Mouse (Mus musculus) MEL (cell line): ENCODE data around the gene Cnbd2. TPM values are rescaled to one million over a fixed set of nuclear protein-coding genes. Genes with fewer than 3 reads are reported as not detected.

Experiments used
- DNase-seq: peaks from one replicate; pipeline ENCODE4 v3.0.0; 2011; ENCODE audit warnings: low read depth, low spot score
- H3K27ac ChIP-seq: 2 replicates; pipeline ENCODE4 v1.5.1; 2012; ENCODE audit warnings: low read depth, mild to moderate bottlenecking, control low read depth, low read length, moderate library complexity; ENCODE audit not compliant: control insufficient read depth
- H3K27me3 ChIP-seq, 2 experiments: fragments of 150-350 bp in 1 of 2; sonication (generic) in 1 of 2; 2 replicates each; pipeline ENCODE4 v1.6.1; 2012; ENCODE audit warnings: low read length in 2 of 2, mild to moderate bottlenecking in 2 of 2, improper control_type of control experiment in 1 of 2, moderate library complexity in 1 of 2; ENCODE audit not compliant: insufficient read depth in 2 of 2, control insufficient read depth in 1 of 2
- H3K36me3 ChIP-seq, 2 experiments: 2 replicates each; pipeline ENCODE4 v1.6.1; 2012 to 2014; ENCODE audit warnings: low read length in 2 of 2, improper control_type of control experiment in 1 of 2, inconsistent platforms in 1 of 2, mild to moderate bottlenecking in 1 of 2; ENCODE audit not compliant: insufficient read depth in 2 of 2, control insufficient read depth in 1 of 2
- H3K4me1 ChIP-seq, 2 experiments: fragments of 150-350 bp in 1 of 2; sonication (generic) in 1 of 2; 2 replicates each; pipeline ENCODE4 v1.6.1; 2012; ENCODE audit warnings: low read length in 2 of 2, improper control_type of control experiment in 1 of 2, mild to moderate bottlenecking in 1 of 2; ENCODE audit not compliant: insufficient read depth in 2 of 2, control insufficient read depth in 1 of 2
- H3K4me3 ChIP-seq, 2 experiments: fragments of 150-350 bp in 1 of 2; sonication (generic) in 1 of 2; 2 replicates each; pipeline ENCODE4 v1.5.1; 2012; ENCODE audit warnings: low read depth in 2 of 2, low read length in 2 of 2, mild to moderate bottlenecking in 2 of 2, moderate library complexity in 2 of 2, control low read depth in 1 of 2, improper control_type of control experiment in 1 of 2; ENCODE audit not compliant: control insufficient read depth in 1 of 2, insufficient read depth in 1 of 2
- H3K79me2 ChIP-seq: 2 replicates; pipeline ENCODE4 v1.6.1; 2012; ENCODE audit warnings: mild to moderate bottlenecking, low read length, moderate library complexity; ENCODE audit not compliant: control insufficient read depth, poor library complexity, insufficient read depth
- H3K9ac ChIP-seq: 2 replicates; pipeline ENCODE4 v1.6.1; 2012; ENCODE audit warnings: low read depth, mild to moderate bottlenecking, control low read depth, low read length, moderate library complexity; ENCODE audit not compliant: control insufficient read depth, poor library complexity, severe bottlenecking
- H3K9me3 ChIP-seq: fragments of 150-350 bp; sonication (generic); replicated peaks from 2 replicates; pipeline ENCODE4 v1.6.1; 2012; ENCODE audit warnings: mild to moderate bottlenecking, low read length, improper control_type of control experiment, moderate library complexity; ENCODE audit not compliant: insufficient read depth
- BHLHE40 ChIP-seq: IDR thresholded peaks from 2 replicates; pipeline ENCODE4 v1.6.1; 2012; ENCODE audit warnings: low read depth, mild to moderate bottlenecking, inconsistent platforms, low read length, improper control_type of control experiment, borderline replicate concordance
- CHD2 ChIP-seq: IDR thresholded peaks from 2 replicates; pipeline ENCODE4 v1.6.1; 2011; ENCODE audit warnings: low read length, improper control_type of control experiment
- CTCF ChIP-seq, 3 experiments: IDR thresholded peaks in 2 of 3; conservative IDR thresholded peaks in 1 of 3; 2 replicates each; pipeline ENCODE4 v1.5.1; 2011 to 2012; ENCODE audit warnings: low read length in 3 of 3, low read depth in 2 of 3, mild to moderate bottlenecking in 2 of 3, improper control_type of control experiment in 1 of 3, inconsistent platforms in 1 of 3, mixed read lengths in 1 of 3, moderate library complexity in 1 of 3; ENCODE audit not compliant: control insufficient read depth in 1 of 3, insufficient read depth in 1 of 3, poor library complexity in 1 of 3, severe bottlenecking in 1 of 3
- E2F4 ChIP-seq: IDR thresholded peaks from 2 replicates; pipeline ENCODE4 v1.6.1; 2011; ENCODE audit warnings: low read depth, low read length, improper control_type of control experiment, borderline replicate concordance
- ELF1 ChIP-seq: IDR thresholded peaks from 2 replicates; pipeline ENCODE4 v1.6.1; 2014; ENCODE audit warnings: low read depth, mild to moderate bottlenecking, inconsistent platforms, low read length, improper control_type of control experiment, moderate library complexity
- EP300 ChIP-seq, 2 experiments: IDR thresholded peaks; 2 replicates each; pipeline ENCODE4 v1.6.1; 2011; ENCODE audit warnings: improper control_type of control experiment in 2 of 2, low read length in 2 of 2, low read depth in 1 of 2, mild to moderate bottlenecking in 1 of 2
- ETS1 ChIP-seq: IDR thresholded peaks from 2 replicates; pipeline ENCODE4 v1.6.1; 2012; ENCODE audit warnings: low read depth, mild to moderate bottlenecking, inconsistent platforms, low read length, improper control_type of control experiment, moderate library complexity
- GABPA ChIP-seq: IDR thresholded peaks from 2 replicates; pipeline ENCODE4 v1.6.1; 2012; ENCODE audit warnings: low read depth, mild to moderate bottlenecking, inconsistent platforms, low read length, improper control_type of control experiment, moderate library complexity
- GATA1 ChIP-seq: IDR thresholded peaks from 2 replicates; pipeline ENCODE4 v1.6.1; 2011; ENCODE audit warnings: low read depth, low read length, improper control_type of control experiment
- HCFC1 ChIP-seq: IDR thresholded peaks from 2 replicates; pipeline ENCODE4 v1.6.1; 2012; ENCODE audit warnings: low read depth, mild to moderate bottlenecking, inconsistent platforms, low read length, improper control_type of control experiment, moderate library complexity
- KAT2A ChIP-seq: conservative IDR thresholded peaks from 2 replicates; pipeline ENCODE4 v1.6.1; 2012; ENCODE audit warnings: low read depth, low read length, improper control_type of control experiment, inconsistent platforms
- MAFK ChIP-seq: IDR thresholded peaks from 2 replicates; pipeline ENCODE4 v1.6.1; 2011; ENCODE audit warnings: low read depth, mild to moderate bottlenecking, low read length, improper control_type of control experiment, borderline replicate concordance
- MAX ChIP-seq: IDR thresholded peaks from 2 replicates; pipeline ENCODE4 v1.6.1; 2011; ENCODE audit warnings: low read length, improper control_type of control experiment
- MEF2A ChIP-seq: IDR thresholded peaks from 2 replicates; pipeline ENCODE4 v1.6.1; 2014; ENCODE audit warnings: low read depth, mild to moderate bottlenecking, inconsistent platforms, low read length, improper control_type of control experiment; ENCODE audit not compliant: poor library complexity, insufficient replicate concordance, severe bottlenecking; ENCODE audit errors: extremely low read depth
- MYC ChIP-seq: IDR thresholded peaks from 2 replicates; pipeline ENCODE4 v1.6.1; 2011; ENCODE audit warnings: low read depth, mild to moderate bottlenecking, low read length, improper control_type of control experiment, moderate library complexity
- NELFE ChIP-seq: IDR thresholded peaks from 2 replicates; pipeline ENCODE4 v1.6.1; 2011; ENCODE audit warnings: low read depth, low read length, improper control_type of control experiment
- NRF1 ChIP-seq: IDR thresholded peaks from 2 replicates; pipeline ENCODE4 v1.6.1; 2014; ENCODE audit warnings: low read depth, mild to moderate bottlenecking, inconsistent platforms, low read length, improper control_type of control experiment, moderate library complexity; ENCODE audit not compliant: poor library complexity, insufficient read depth, severe bottlenecking
- POLR2A ChIP-seq, 2 experiments: IDR thresholded peaks; 2 replicates each; pipeline ENCODE4 v1.6.1; 2011 to 2012; ENCODE audit warnings: low read length in 2 of 2, mild to moderate bottlenecking in 2 of 2, control low read depth in 1 of 2, improper control_type of control experiment in 1 of 2, low read depth in 1 of 2, moderate library complexity in 1 of 2; ENCODE audit not compliant: control insufficient read depth in 1 of 2, insufficient read depth in 1 of 2, poor library complexity in 1 of 2
- RAD21 ChIP-seq: IDR thresholded peaks from 2 replicates; pipeline ENCODE4 v1.6.1; 2011; ENCODE audit warnings: mild to moderate bottlenecking, low read depth, low read length, improper control_type of control experiment
- RCOR1 ChIP-seq: IDR thresholded peaks from 2 replicates; pipeline ENCODE4 v1.6.1; 2012; ENCODE audit warnings: low read depth, mild to moderate bottlenecking, inconsistent platforms, low read length, improper control_type of control experiment
- SIN3A ChIP-seq: IDR thresholded peaks from 2 replicates; pipeline ENCODE4 v1.6.1; 2012; ENCODE audit warnings: low read length, improper control_type of control experiment, inconsistent platforms
- SMC3 ChIP-seq: IDR thresholded peaks from 2 replicates; pipeline ENCODE4 v1.6.1; 2011; ENCODE audit warnings: low read depth, low read length, improper control_type of control experiment
- TAL1 ChIP-seq: IDR thresholded peaks from 2 replicates; pipeline ENCODE4 v1.6.1; 2012; ENCODE audit warnings: mild to moderate bottlenecking, inconsistent platforms, low read length, moderate library complexity, mixed read lengths
- TCF12 ChIP-seq: IDR thresholded peaks from 2 replicates; pipeline ENCODE4 v1.6.1; 2014; ENCODE audit warnings: low read depth, mild to moderate bottlenecking, inconsistent platforms, low read length, improper control_type of control experiment, moderate library complexity
- UBTF ChIP-seq: IDR thresholded peaks from 2 replicates; pipeline ENCODE4 v1.6.1; 2012; ENCODE audit warnings: low read depth, mild to moderate bottlenecking, inconsistent platforms, low read length, improper control_type of control experiment, moderate library complexity, borderline replicate concordance; ENCODE audit not compliant: insufficient read depth
- USF1 ChIP-seq: IDR thresholded peaks from 2 replicates; pipeline ENCODE4 v1.6.1; 2014; ENCODE audit warnings: low read depth, mild to moderate bottlenecking, inconsistent platforms, low read length, improper control_type of control experiment, moderate library complexity
- polyA plus RNA-seq, 2 experiments: library from polyadenylated mRNA; stranded (reverse) in 1 of 2; unstranded in 1 of 2; fragments of >175 nt in 1 of 2; fragments of >200 nt in 1 of 2; gene quantifications; 2 replicates each; pipeline versions ENCODE4 v1.2.1 to v1.2.4; 2012; ENCODE audit warnings: low replicate concordance in 2 of 2, low read depth in 1 of 2; ENCODE audit not compliant: insufficient read length in 2 of 2, insufficient read depth in 1 of 2, missing spikeins in 1 of 2
- total RNA-seq: library from RNA; depleted of rRNA; stranded (reverse); fragments of 300-350 nt; gene quantifications from 2 replicates; pipeline ENCODE4 v1.2.3, GENCODE M21; 2012

Cnbd2 gene
- total and polyA plus RNA-seq, 3 experiments: 1.8 to 4.8 TPM; not detected in 1

- no peak for TF ChIP-seq MEF2A
- no peak; the same call in 1 of the 2 replicates for TF ChIP-seq SIN3A
- no peak for TF ChIP-seq KAT2A
- TF ChIP-seq RAD21: no peak
- TF ChIP-seq CHD2: no peak
- no peak for TF ChIP-seq MAX
- no peak for TF ChIP-seq HCFC1
- TF ChIP-seq SMC3: no peak
- TF ChIP-seq TCF12: peak; percentile 54; the same call in 1 of the 2 replicates
- TF ChIP-seq ELF1: no peak
- TF ChIP-seq BHLHE40: peak; percentile 86
- no peak for TF ChIP-seq UBTF
- TF ChIP-seq NELFE: no peak
- peak; percentile 41 to 70; a peak in 3 of 4 replicates for TF ChIP-seq EP300 (IDR thresholded peaks at IDR 0.05; ENCODE audit: low read depth in 1 of 2, low read length in 2 of 2)
- no peak for TF ChIP-seq GABPA
- no peak for TF ChIP-seq MAFK
- TF ChIP-seq CTCF (IDR thresholded peaks at IDR 0.05 in 2 of 3, conservative IDR thresholded peaks at IDR 0.05 in 1 of 3; ENCODE audit: control insufficient read depth in 1 of 3, insufficient read depth in 1 of 3, low read depth in 2 of 3, low read length in 3 of 3, poor library complexity in 1 of 3, severe bottlenecking in 1 of 3): no peak
- no peak for TF ChIP-seq TAL1
- TF ChIP-seq GATA1: peak; percentile 50; the same call in 1 of the 2 replicates
- no peak for TF ChIP-seq NRF1
- TF ChIP-seq RCOR1: 0 out of 2 replicates have a peak, but pooled peaks have one; percentile 11
- TF ChIP-seq E2F4: no peak
- TF ChIP-seq MYC: no peak
- no peak for TF ChIP-seq POLR2A (IDR thresholded peaks at IDR 0.05; ENCODE audit: control insufficient read depth in 1 of 2, insufficient read depth in 1 of 2, low read depth in 1 of 2, low read length in 2 of 2, poor library complexity in 1 of 2)
- peak; percentile 71 for TF ChIP-seq USF1
- TF ChIP-seq ETS1: peak; percentile 32; the same call in 1 of the 2 replicates
- TF ChIP-seq, all 39 proteins: peak for 7
- no peak overlapping the region for H3K9ac ChIP-seq
- no peaks in the 10 kb centered on the region for H3K27me3 ChIP-seq
- H3K79me2 ChIP-seq: no peaks in the 10 kb centered on the region
- H3K4me3 ChIP-seq: no peak overlapping the region
- peaks cover 0 to 7% of the 10 kb centered on the region in 2 experiments; a peak in 2 of 4 replicates for H3K36me3 ChIP-seq
- peaks cover 0 to 6% of the 10 kb centered on the region in 2 experiments; a peak in 2 of 4 replicates for H3K4me1 ChIP-seq
- no peak for DNase-seq
- H3K9me3 ChIP-seq: no peaks in the 10 kb centered on the region
- no peak overlapping the region for H3K27ac ChIP-seq
Observed at GRCm38 (mm10) chr2:156302063-156302462, 10.0 kb upstream of the Cnbd2 start.
